In the genomic region with DNA sequence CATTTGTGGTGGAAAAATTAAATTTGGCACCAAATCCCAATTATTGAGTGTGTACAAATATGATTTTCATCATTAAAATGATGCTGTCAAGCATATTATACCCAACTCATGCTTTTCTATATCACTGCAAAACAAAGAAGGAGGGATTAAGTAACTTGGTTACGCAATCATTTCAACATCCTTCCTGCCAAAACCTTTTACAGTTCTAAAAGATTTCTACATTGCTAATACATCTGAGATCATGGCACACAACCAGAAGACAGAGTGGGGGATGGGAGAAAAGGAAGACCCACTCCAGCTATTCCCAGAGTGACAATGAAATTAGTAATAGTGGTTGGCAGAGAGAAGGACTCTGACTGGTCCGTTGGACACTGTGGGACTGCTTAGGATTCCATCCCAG, we compare ENCODE assay signal across 21 mouse cellular contexts.
DNase-seq lines count a peak whose midpoint lies in the region; ATAC-seq and TF ChIP-seq lines count a peak whose summit lies in the region.
"Had no signal": no experiment of that assay in that cellular context is flagged by ENCODE, and none has a peak within 500 bp of the region (broad histone marks: within the 10 kb centered on the region; RNA-seq: fewer than 3 reads in every experiment).

No protein-coding gene starts in this region.

- no peak for TF ChIP-seq POLR2A in myocyte (IDR thresholded peaks at IDR 0.05; ENCODE audit: insufficient read length, low read depth)

- H3K4me3 ChIP-seq in forebrain, embryonic 14.5 days (ENCODE audit: low read depth, low read length): no peak overlapping the region
- no peak overlapping the region for H3K4me3 ChIP-seq in forebrain, postnatal 0 days (ENCODE audit: low read depth, low read length)
- no peak overlapping the region for H3K4me3 ChIP-seq in lung, postnatal 0 days (ENCODE audit: low read depth, low read length)
- no peak overlapping the region for H3K4me3 ChIP-seq in myocyte
- H3K4me3 ChIP-seq in neural tube, embryonic 15.5 days (replicated peaks): no peak overlapping the region
- H3K4me3 ChIP-seq: embryonic facial prominence, embryonic 10.5 days; forebrain, embryonic 15.5 days; heart, embryonic 13.5 days had no signal

- no peaks in the 10 kb centered on the region for H3K9me3 ChIP-seq in forebrain, embryonic 14.5 days (replicated peaks; ENCODE audit: control insufficient read depth, low read length)
- H3K9me3 ChIP-seq in forebrain, postnatal 0 days (ENCODE audit: low read length): no peaks in the 10 kb centered on the region
- no peaks in the 10 kb centered on the region for H3K9me3 ChIP-seq in lung, postnatal 0 days (ENCODE audit: low read length)
- no peaks in the 10 kb centered on the region for H3K9me3 ChIP-seq in neural tube, embryonic 15.5 days (replicated peaks)
- H3K9me3 ChIP-seq: embryonic facial prominence, embryonic 10.5 days; forebrain, embryonic 15.5 days; heart, embryonic 13.5 days had no signal

- H3K27me3 ChIP-seq in forebrain, embryonic 14.5 days (replicated peaks; ENCODE audit: control insufficient read depth, insufficient read depth, low read length): no peaks in the 10 kb centered on the region
- no peaks in the 10 kb centered on the region for H3K27me3 ChIP-seq in forebrain, postnatal 0 days (ENCODE audit: insufficient read depth, low read length)
- no peaks in the 10 kb centered on the region for H3K27me3 ChIP-seq in lung, postnatal 0 days (replicated peaks; ENCODE audit: insufficient read depth, low read length)
- H3K27me3 ChIP-seq in myocyte (ENCODE audit: control insufficient read depth, insufficient read depth, insufficient read length): no peaks in the 10 kb centered on the region
- H3K27me3 ChIP-seq in neural tube, embryonic 15.5 days (replicated peaks): no peaks in the 10 kb centered on the region
- H3K27me3 ChIP-seq: forebrain, embryonic 15.5 days; heart, embryonic 13.5 days had no signal

- no peaks in the 10 kb centered on the region for H3K79me2 ChIP-seq in myocyte (ENCODE audit: control insufficient read depth, insufficient read depth)

- H3K4me1 ChIP-seq in forebrain, embryonic 14.5 days (ENCODE audit: control insufficient read depth, insufficient read depth, low read length): no peaks in the 10 kb centered on the region
- H3K4me1 ChIP-seq in forebrain, postnatal 0 days (ENCODE audit: insufficient read depth): no peaks in the 10 kb centered on the region
- H3K4me1 ChIP-seq in lung, postnatal 0 days (ENCODE audit: insufficient read depth, low read depth, low read length): 0 out of 2 replicates have a peak, but pooled peaks cover 5% of the 10 kb centered on the region
- no peaks in the 10 kb centered on the region for H3K4me1 ChIP-seq in neural tube, embryonic 15.5 days
- H3K4me1 ChIP-seq: forebrain, embryonic 15.5 days had no signal

- WGBS in forebrain, embryonic 14.5 days: 77% methylated on average over 2 of the region's 2 CpGs
- 62% methylated on average over 2 of the region's 2 CpGs for WGBS in forebrain, postnatal 0 days
- 69% methylated on average over 2 of the region's 2 CpGs for WGBS in lung, postnatal 0 days
- 79% methylated on average over 2 of the region's 2 CpGs for WGBS in neural tube, embryonic 15.5 days

- H3K27ac ChIP-seq in forebrain, embryonic 14.5 days (ENCODE audit: low read depth, low read length): no peak overlapping the region
- H3K27ac ChIP-seq in forebrain, postnatal 0 days (ENCODE audit: low read depth, low read length): no peak overlapping the region
- H3K27ac ChIP-seq in lung, postnatal 0 days (ENCODE audit: low read length): no peak overlapping the region
- H3K27ac ChIP-seq in neural tube, embryonic 15.5 days (replicated peaks): no peak overlapping the region
- H3K27ac ChIP-seq: embryonic facial prominence, embryonic 10.5 days; forebrain, embryonic 15.5 days; heart, embryonic 13.5 days had no signal

- no peak for ATAC-seq in forebrain, embryonic 14.5 days
- no peak for ATAC-seq in forebrain, postnatal 0 days
- no peak; the same call in 1 of the 2 replicates for ATAC-seq in lung, postnatal 0 days
- ATAC-seq in neural tube, embryonic 15.5 days (ENCODE audit: low FRiP score): no peak
- ATAC-seq: CD4-positive, CD25-positive, alpha-beta regulatory T cell, adult 4 months; forebrain, embryonic 15.5 days; hindbrain, embryonic 16.5 days; inflammation-experienced regulatory T-cells, adult 6 months had no signal

- no peak overlapping the region for H3ac ChIP-seq in myocyte (ENCODE audit: control insufficient read depth, insufficient read length)

- H3K36me3 ChIP-seq in forebrain, embryonic 14.5 days (ENCODE audit: control insufficient read depth, insufficient read depth, low read length): no peaks in the 10 kb centered on the region
- no peaks in the 10 kb centered on the region for H3K36me3 ChIP-seq in forebrain, postnatal 0 days (ENCODE audit: insufficient read depth)
- H3K36me3 ChIP-seq in lung, postnatal 0 days (ENCODE audit: insufficient read depth, low read length): no peaks in the 10 kb centered on the region
- H3K36me3 ChIP-seq in myocyte (ENCODE audit: control insufficient read depth, insufficient read depth): no peaks in the 10 kb centered on the region
- H3K36me3 ChIP-seq in neural tube, embryonic 15.5 days: no peaks in the 10 kb centered on the region
- H3K36me3 ChIP-seq: embryonic facial prominence, embryonic 10.5 days; forebrain, embryonic 15.5 days; G1E; heart, embryonic 13.5 days had no signal

- no peak overlapping the region for H3K9ac ChIP-seq in forebrain, embryonic 14.5 days (ENCODE audit: low read length)
- H3K9ac ChIP-seq in forebrain, postnatal 0 days: no peak overlapping the region
- H3K9ac ChIP-seq in lung, postnatal 0 days (replicated peaks; ENCODE audit: low read depth): no peak overlapping the region
- H3K9ac ChIP-seq in neural tube, embryonic 15.5 days (replicated peaks): no peak overlapping the region
- H3K9ac ChIP-seq: forebrain, embryonic 15.5 days; heart, embryonic 13.5 days had no signal

- peak; percentile 22 for DNase-seq in forebrain, embryonic 14.5 days (ENCODE audit: low spot score)
- DNase-seq in forebrain, postnatal 0 days: no peak
- DNase-seq in lung, postnatal 0 days (ENCODE audit: low spot score): peak; percentile 75
- DNase-seq in lung, postnatal 4 days: no peak
- peak; percentile 77 for DNase-seq in NIH3T3 (ENCODE audit: low read depth)
- no peak for DNase-seq in embryo, embryonic 10 days (ENCODE audit: low spot score)
- DNase-seq: adrenal gland, postnatal 10 days; cerebellum, adult 11-12 months; cerebellum, adult 9-11 months; cerebellum, postnatal 36 days; gastrocnemius, postnatal 14 days; heart, postnatal 36 days had no signal

- TF ChIP-seq CTCF in forebrain, postnatal 0 days (IDR thresholded peaks at IDR 0.05; ENCODE audit: low read depth): no peak
- TF ChIP-seq CTCF in lung, postnatal 0 days (IDR thresholded peaks at IDR 0.05): no peak

- TF ChIP-seq EP300 in lung, postnatal 0 days (IDR thresholded peaks at IDR 0.05): no peak

- H3K4me2 ChIP-seq in forebrain, embryonic 14.5 days (ENCODE audit: low read length): no peak overlapping the region
- H3K4me2 ChIP-seq in forebrain, postnatal 0 days (ENCODE audit: low read depth): no peak overlapping the region
- H3K4me2 ChIP-seq in lung, postnatal 0 days (replicated peaks; ENCODE audit: low read depth, low read length): no peak overlapping the region
- no peak overlapping the region for H3K4me2 ChIP-seq in myocyte (ENCODE audit: low read depth)
- no peak overlapping the region for H3K4me2 ChIP-seq in neural tube, embryonic 15.5 days
- H3K4me2 ChIP-seq: forebrain, embryonic 15.5 days; heart, embryonic 13.5 days had no signal

TF ChIP-seq in myocyte, 11 proteins besides CTCF, POLR2A, EP300 and RAD21:
- no peak for TF ChIP-seq TCF3 (IDR thresholded peaks at IDR 0.05; ENCODE audit: insufficient read length, low read depth)
- TF ChIP-seq SRF (IDR thresholded peaks at IDR 0.05; ENCODE audit: control insufficient read depth, insufficient read length, low read depth): no peak
- no peak for TF ChIP-seq MYOG (IDR thresholded peaks at IDR 0.05; ENCODE audit: control insufficient read depth in 1 of 3, insufficient read depth in 1 of 3, insufficient read length in 2 of 3, low read depth in 2 of 3)
- TF ChIP-seq MAX (IDR thresholded peaks at IDR 0.05; ENCODE audit: low read depth): no peak
- TF ChIP-seq CEBPB (IDR thresholded peaks at IDR 0.05; ENCODE audit: insufficient read depth, poor library complexity, severe bottlenecking): peak; percentile 84

Comparison
In these comparisons a context has a peak if more than half of its experiments do, and no peak if none do; other contexts are left out.
1. DNase-seq: peak in forebrain, embryonic 14.5 days (single experiment), lung, postnatal 0 days (single experiment) and NIH3T3 (single experiment); none in forebrain, postnatal 0 days (single experiment), lung, postnatal 4 days (0 of 2) and embryo, embryonic 10 days (single experiment).